Mouse (Mus musculus): ENCODE results near the gene Morc4. TPM values are rescaled to one million over a fixed set of nuclear protein-coding genes. Genes with fewer than 3 reads are reported as not detected.

Morc4 gene
- total RNA-seq (2023), result 1 to 10 TPM in 1 of 2 experiments, under 1 TPM in 1; 0.15 to 1.1 TPM

DNA sequence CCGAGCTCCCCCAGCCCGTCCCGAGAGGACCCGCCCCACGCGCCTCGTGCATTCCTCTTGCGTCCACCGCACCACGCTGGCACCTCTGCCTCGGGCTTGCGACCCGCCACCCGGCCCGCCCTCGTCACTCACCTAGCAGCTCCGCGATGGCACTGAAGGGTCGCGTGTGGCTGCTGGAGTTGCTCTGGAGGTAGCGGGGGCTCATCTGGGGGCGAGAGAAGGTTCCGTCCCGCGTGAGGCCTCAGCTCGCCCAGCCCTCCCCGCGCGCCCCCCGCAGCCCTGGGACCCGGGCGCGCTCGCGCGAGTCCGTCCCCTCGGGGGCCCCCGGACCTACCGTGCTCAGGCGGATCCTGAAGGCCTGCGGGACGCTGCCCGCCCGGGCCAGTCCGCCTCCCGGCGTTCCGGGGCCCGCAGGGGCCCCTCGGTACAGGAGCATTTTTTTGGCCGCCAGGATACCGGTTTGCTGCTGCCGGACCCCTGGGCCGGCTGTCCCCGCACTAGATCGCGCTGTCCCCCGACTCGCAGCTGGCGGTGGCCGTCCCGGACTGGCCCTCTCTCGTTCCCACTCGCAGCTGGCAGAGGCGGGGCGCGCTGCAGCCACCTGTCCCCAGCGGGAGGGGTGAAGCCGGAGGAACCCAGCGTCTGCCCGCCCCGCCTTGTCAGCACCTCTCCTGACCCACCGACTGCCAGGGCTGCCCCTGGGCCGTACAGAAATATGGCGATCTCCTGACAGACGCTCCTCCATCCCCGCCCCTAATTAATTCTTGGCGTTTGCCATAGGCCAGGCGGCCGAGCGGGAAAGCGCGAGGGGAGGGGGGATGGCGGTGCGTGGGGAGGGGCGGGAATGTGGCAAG lies at the start of gene Morc4:
TSS of gene Morc4 (minus strand) at position 740 of the 854 bp plus-strand sequence.

DNA sequence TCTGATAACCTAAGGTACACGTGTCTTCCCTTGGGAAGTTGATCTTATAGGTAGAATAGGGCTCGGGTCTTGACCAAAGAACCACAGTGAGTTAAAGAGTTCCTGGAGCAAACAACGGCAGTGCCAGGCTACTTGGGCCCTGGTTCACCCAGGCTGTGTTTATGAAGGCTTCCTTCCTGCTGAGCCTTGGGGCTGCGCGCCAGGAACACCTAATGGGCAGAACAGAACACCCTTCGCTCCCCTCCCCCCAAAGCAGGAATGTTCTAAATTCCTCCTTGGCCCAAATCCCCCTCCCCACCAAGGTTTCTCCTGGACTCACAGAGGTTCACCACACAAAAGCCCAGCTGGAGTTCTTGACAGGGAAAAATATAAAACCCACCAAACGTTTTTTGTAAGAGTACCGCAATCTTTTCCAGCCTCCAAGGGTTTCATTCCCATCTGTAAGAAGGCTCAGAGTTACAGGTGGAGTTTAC lies 71.0 kb downstream of the Morc4 start, which contains the start of gene Cldn2:
TSS of gene Cldn2 (plus strand) at position 423 of the 473 bp plus-strand sequence.

DNA sequence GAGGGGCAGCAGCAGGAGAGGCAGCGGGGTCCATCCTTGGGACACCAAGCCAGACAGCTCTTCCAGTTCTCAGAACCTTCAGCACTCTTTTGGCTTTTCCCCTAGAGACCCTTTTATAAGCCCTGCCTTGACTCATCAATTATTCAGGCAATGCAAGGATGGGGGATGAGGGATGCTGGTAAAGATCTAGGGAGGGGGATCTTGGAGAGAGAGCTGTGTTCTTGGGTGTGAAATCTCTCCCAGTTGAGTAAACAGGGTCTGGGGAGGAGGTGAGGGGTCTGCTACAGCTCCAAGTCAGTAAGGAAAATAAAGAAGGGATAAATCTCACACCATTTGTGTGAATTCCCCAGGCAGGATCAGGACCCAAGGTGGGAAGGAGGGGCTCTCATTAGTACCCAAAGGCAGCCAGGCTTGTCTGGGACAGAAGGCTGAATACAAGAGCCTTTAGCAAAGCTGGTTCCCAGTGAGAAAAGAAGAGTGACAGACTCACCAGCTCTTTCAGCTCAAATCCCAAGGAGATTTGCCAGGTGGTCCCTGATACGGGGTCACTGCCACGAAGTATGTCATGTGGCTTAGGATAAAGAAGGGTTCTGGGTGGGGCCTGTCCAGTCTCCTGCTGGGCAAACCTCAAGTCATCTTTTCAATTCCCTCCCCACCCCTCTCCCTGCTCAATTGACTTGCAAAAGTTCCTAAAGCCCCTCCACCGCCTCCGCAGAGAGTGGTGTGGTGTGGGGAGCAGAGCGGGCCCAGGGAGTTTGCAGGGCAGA lies 89.0 kb downstream of the Morc4 start, which contains the start of gene Ripply1:
TSS of gene Ripply1 (minus strand) at position 76 of the 767 bp plus-strand sequence.

Other genes starting within 250 kb of the Morc4 start
- gene Tbc1d8b, start 186.7 kb downstream of the Morc4 start, total RNA-seq (2023), result 1 to 10 TPM; 4.4 to 5.3 TPM
- gene Gm15013, start 157.2 kb downstream of the Morc4 start, total RNA-seq (2023), result not detected
- gene Ripply1, start 89.3 kb downstream of the Morc4 start, total RNA-seq (2023), result not detected
- gene Cldn2, start 70.8 kb downstream of the Morc4 start, total RNA-seq (2023), result not detected
- 1 to 10 TPM; 7.9 to 9.4 TPM for gene Rbm41, start 126.9 kb upstream of the Morc4 start, total RNA-seq (2023)
- not detected for gene Nup62cl, start 191.0 kb upstream of the Morc4 start, total RNA-seq (2023)
- not detected for gene Pih1h3b, start 191.2 kb upstream of the Morc4 start, total RNA-seq (2023)

All from neutrophil, adult 83 days (primary cell).